Mouse (Mus musculus): ENCODE measurements around the gene Wbp11.

DNA sequence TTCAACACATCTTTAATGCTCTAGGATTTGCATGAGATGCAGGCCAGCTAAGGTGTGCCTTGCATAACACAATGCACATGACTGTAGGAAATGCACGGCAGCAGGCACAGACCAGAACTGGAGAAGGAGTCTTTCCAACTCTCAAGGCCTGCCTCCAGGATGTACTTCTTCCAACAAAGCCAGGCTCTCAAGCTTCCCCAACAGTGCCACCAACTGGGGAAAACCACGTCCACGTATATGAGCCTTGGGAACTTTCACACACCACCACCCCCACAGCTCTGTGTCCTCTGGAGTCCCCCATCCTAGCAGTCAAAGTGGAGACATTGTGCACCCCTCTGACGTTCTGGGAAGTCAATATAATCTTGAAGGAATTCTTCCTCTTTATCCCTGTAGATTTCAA lies 14.9 kb downstream of the Wbp11 start:
- TF ChIP-seq CTCF (IDR thresholded peaks at IDR 0.05; ENCODE audit: low read depth, low read length) (peak; percentile 41), EP300 (IDR thresholded peaks at IDR 0.05; ENCODE audit: insufficient read depth, low read depth, low read length) (no peak), POLR2A (IDR thresholded peaks at IDR 0.05; ENCODE audit: insufficient read depth, low read length) (no peak)
